Mouse (Mus musculus): Measurements from ENCODE around the gene Ctsz.

- TF ChIP-seq TBP (IDR thresholded peaks at IDR 0.05; ENCODE audit: low read depth, low read length) (no peak), KAT2A (conservative IDR thresholded peaks at IDR 0.05; ENCODE audit: low read depth, low read length) (no peak), RCOR1 (IDR thresholded peaks at IDR 0.05; ENCODE audit: low read depth, low read length) (no peak), CTCF (IDR thresholded peaks at IDR 0.05 in 2 of 3, conservative IDR thresholded peaks at IDR 0.05 in 1 of 3; ENCODE audit: control insufficient read depth in 1 of 3, insufficient read depth in 1 of 3, low read depth in 2 of 3, low read length in 3 of 3, poor library complexity in 1 of 3, severe bottlenecking in 1 of 3) (no peak), USF1 (IDR thresholded peaks at IDR 0.05; ENCODE audit: low read depth, low read length) (no peak), UBTF (IDR thresholded peaks at IDR 0.05; ENCODE audit: borderline replicate concordance, insufficient read depth, low read depth, low read length) (no peak), EP300 (IDR thresholded peaks at IDR 0.05; ENCODE audit: low read depth in 1 of 2, low read length in 2 of 2) (no peak), ZC3H11A (IDR thresholded peaks at IDR 0.05; ENCODE audit: low read depth, low read length) (no peak), POLR2AphosphoS2 (IDR thresholded peaks at IDR 0.05; ENCODE audit: low read length) (no peak), USF2 (IDR thresholded peaks at IDR 0.05; ENCODE audit: borderline replicate concordance in 1 of 2, insufficient read depth in 1 of 2, low read depth in 1 of 2, low read length in 2 of 2) (no peak)
Observed at GRCm38 (mm10) chr2:174444359-174444758, 5.5 kb upstream of the Ctsz start.

All from MEL (cell line).